Mouse (Mus musculus) kidney, embryonic 15.5 days (tissue): ENCODE results near the gene Ppp2r2c. TPM values are rescaled to one million over a fixed set of nuclear protein-coding genes. Genes with fewer than 3 reads are reported as not detected.

Experiments used
- ATAC-seq: fragments of 200-750 bp; cut with Nextera tagmentation; replicated peaks from 2 replicates; pipeline ENCODE4 v1.8.0; 2017; ENCODE audit warnings: moderate TSS enrichment; ENCODE audit not compliant: low FRiP score
- H3K27ac ChIP-seq: fragments of 300-500 bp; sonication (generic); 2 replicates; pipeline ENCODE4 v1.5.1; 2015; ENCODE audit warnings: mild to moderate bottlenecking, inconsistent platforms
- H3K27me3 ChIP-seq: fragments of 300-500 bp; sonication (generic); 2 replicates; pipeline ENCODE4 v1.6.1; 2015; ENCODE audit warnings: inconsistent platforms
- H3K36me3 ChIP-seq: fragments of 300-500 bp; sonication (generic); 2 replicates; pipeline ENCODE4 v1.6.1; 2015; ENCODE audit warnings: inconsistent platforms
- H3K4me1 ChIP-seq: fragments of 300-500 bp; sonication (generic); 2 replicates; pipeline ENCODE4 v1.6.1; 2015; ENCODE audit warnings: inconsistent platforms
- H3K4me2 ChIP-seq: fragments of 300-500 bp; sonication (generic); 2 replicates; pipeline ENCODE4 v1.6.1; 2015; ENCODE audit warnings: moderate library complexity, mild to moderate bottlenecking, inconsistent platforms
- H3K4me3 ChIP-seq: fragments of 300-500 bp; sonication (generic); replicated peaks from 2 replicates; pipeline ENCODE4 v1.5.1; 2015; ENCODE audit warnings: mild to moderate bottlenecking, inconsistent platforms
- H3K9ac ChIP-seq: fragments of 300-500 bp; sonication (generic); 2 replicates; pipeline ENCODE4 v1.6.1; 2015; ENCODE audit warnings: mild to moderate bottlenecking, inconsistent platforms
- H3K9me3 ChIP-seq: fragments of 300-500 bp; sonication (generic); replicated peaks from 2 replicates; pipeline ENCODE4 v1.6.1; 2016; ENCODE audit warnings: inconsistent platforms
- WGBS: fragments of 180-500 bp; shearing (Covaris S2); methylation state at CpG from one replicate; pipeline ENCODE4 v1.1.7; 2015; ENCODE audit warnings: mixed read lengths; 5-methylcytosine and 5-hydroxymethylcytosine counted together
- polyA plus RNA-seq: library from polyadenylated mRNA; unstranded; fragments of >200 nt; fragmentation: Nextera tagmentation; extraction: Ambion mirVana; gene quantifications from 2 replicates; pipeline ENCODE4 v1.2.1, GENCODE M21; 2015

Ppp2r2c gene
- polyA plus RNA-seq, 1 experiment from 2014 or later, result 0.61 TPM

DNA sequence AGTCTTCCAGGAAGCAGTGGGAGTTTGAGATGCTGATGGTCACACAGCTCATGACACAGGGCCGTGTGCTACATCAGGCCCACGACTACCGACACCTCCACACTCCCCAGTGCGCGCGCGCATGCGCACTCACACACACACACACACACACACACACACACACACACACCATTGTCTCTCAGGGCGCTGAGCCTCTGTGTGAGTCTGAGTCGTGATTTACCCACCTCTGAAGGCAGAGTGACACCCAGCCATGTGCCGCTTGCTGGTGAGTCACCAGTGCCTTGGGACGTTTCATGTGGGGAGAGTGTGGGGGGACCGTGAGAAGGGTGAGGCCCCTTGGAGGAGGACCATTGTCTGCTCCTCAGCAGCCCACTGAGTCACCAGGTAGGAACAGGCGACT, 128.1 kb downstream of the Ppp2r2c start:
- no peaks in the 10 kb centered on the region for H3K4me1 ChIP-seq
- H3K9ac ChIP-seq, result no peak overlapping the region
- WGBS, result 83% methylated on average over 14 of the region's 14 CpGs
- no peak overlapping the region for H3K4me2 ChIP-seq
- H3K9me3 ChIP-seq, result no peaks in the 10 kb centered on the region
- ATAC-seq, result no peak
- no peak overlapping the region for H3K4me3 ChIP-seq
- no peaks in the 10 kb centered on the region for H3K36me3 ChIP-seq
- H3K27ac ChIP-seq, result no peak overlapping the region
- peaks cover 17% of the 10 kb centered on the region for H3K27me3 ChIP-seq

DNA sequence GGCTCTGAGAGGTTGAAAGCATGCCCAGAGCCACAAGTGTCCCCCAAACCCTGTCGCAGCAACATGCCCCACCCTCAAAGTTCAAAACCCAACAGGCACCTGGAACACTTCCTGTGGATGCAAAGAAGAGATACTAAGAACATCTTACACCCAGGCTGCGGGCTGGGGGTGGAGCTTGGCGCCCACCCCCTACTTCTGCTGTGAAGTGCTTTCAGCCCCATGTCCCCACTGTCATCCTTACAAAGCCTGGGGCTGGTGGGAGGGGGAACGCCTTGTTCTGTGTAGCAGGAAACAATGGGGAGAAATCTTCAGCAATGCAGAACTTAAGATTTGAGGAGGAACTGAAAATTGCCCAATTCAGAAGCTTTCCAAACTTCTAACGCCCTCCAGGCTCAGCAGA, 129.7 kb downstream of the Ppp2r2c start:
- Histone ChIP-seq H3K4me3 (no peak overlapping the region), H3K9me3 (no peaks in the 10 kb centered on the region), H3K4me1 (no peaks in the 10 kb centered on the region), H3K27me3 (peaks cover 17% of the 10 kb centered on the region), H3K36me3 (no peaks in the 10 kb centered on the region), H3K27ac (no peak overlapping the region), H3K9ac (no peak overlapping the region), H3K4me2 (no peak overlapping the region)
- ATAC-seq, result no peak
- WGBS, result 55% methylated on average over 5 of the region's 5 CpGs

DNA sequence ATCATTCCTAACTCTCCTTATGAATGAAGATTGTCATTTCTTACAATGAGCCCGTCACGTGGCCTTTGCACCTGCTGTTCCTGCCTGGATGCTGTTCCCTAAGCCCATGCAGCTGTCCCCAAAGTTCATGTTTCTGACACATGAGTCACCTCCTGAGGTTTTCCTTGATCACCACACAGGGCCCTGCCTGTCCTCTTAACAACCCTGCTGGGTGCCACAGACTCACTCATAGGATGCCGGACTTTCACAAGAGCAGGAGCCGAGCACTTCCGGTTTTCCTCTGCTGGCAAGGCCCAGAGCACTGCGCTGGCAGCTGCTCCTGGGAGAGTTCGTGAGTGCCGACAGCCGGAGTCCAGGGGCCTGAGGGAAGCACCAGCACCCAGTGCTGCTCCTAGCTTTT, 132.7 kb downstream of the Ppp2r2c start:
- no peak overlapping the region for H3K27ac ChIP-seq
- no peaks in the 10 kb centered on the region for H3K36me3 ChIP-seq
- no peak for ATAC-seq
- H3K27me3 ChIP-seq, result peaks cover 17% of the 10 kb centered on the region
- no peaks in the 10 kb centered on the region for H3K9me3 ChIP-seq
- no peak overlapping the region for H3K4me3 ChIP-seq
- H3K4me1 ChIP-seq, result no peaks in the 10 kb centered on the region
- no peak overlapping the region for H3K9ac ChIP-seq
- 86% methylated on average over 9 of the region's 9 CpGs for WGBS
- H3K4me2 ChIP-seq, result no peak overlapping the region

DNA sequence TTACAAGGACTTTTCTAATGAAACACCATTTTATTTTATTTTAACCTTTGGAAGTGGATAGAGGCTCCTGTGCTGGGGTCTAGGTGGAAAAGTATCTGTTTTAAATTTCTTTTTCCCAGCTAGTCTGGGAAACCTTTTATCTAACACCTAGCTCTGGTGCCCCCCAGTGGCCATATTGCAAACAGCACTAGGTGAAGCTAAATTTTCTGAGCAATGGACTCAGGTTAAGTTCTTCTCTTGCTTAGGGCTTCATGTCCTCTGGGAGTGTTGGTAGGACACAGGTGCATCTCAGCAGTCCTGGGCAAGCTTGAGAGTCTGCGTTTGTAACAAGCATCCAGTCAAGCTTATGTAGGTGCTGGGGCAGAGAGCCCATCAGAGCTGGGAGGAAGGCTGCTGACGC, 133.7 kb downstream of the Ppp2r2c start:
- Histone ChIP-seq H3K27me3 (peaks cover 17% of the 10 kb centered on the region), H3K4me1 (no peaks in the 10 kb centered on the region), H3K27ac (no peak overlapping the region), H3K9me3 (no peaks in the 10 kb centered on the region), H3K4me3 (no peak overlapping the region), H3K36me3 (no peaks in the 10 kb centered on the region), H3K4me2 (no peak overlapping the region), H3K9ac (no peak overlapping the region)
- 46% methylated on average over 2 of the region's 2 CpGs for WGBS
- no peak for ATAC-seq

Other genes with a start within 250 kb of the Ppp2r2c start
- gene D5Ertd579e, start 172.5 kb upstream of the Ppp2r2c start, polyA plus RNA-seq, result 19.7 and 21.6 TPM in 2 replicates
- 25.6 and 26.7 TPM in 2 replicates for gene Bloc1s4, start 119.9 kb upstream of the Ppp2r2c start, polyA plus RNA-seq
- gene Mrfap1, start 71.7 kb upstream of the Ppp2r2c start, polyA plus RNA-seq, result 474 and 520 TPM in 2 replicates
- gene Man2b2, start 37.9 kb upstream of the Ppp2r2c start, polyA plus RNA-seq, result 12.2 and 12.9 TPM in 2 replicates
- gene Wfs1, start 120.7 kb downstream of the Ppp2r2c start, polyA plus RNA-seq, result 18.3 and 19.5 TPM in 2 replicates
- gene Gm1043, start 216.9 kb downstream of the Ppp2r2c start, polyA plus RNA-seq, result not detected in 2 replicates